In genomic region chr11:83271151-83271950, GRCm38 (mm10) we compare ENCODE assay signal across 7 mouse cellular contexts. TPM values are rescaled to one million over a fixed set of nuclear protein-coding genes. Genes with fewer than 3 reads are reported as not detected.
DNase-seq lines count a peak whose midpoint lies in the region; ATAC-seq and TF ChIP-seq lines count a peak whose summit lies in the region.

No protein-coding gene starts in this region.

- ATAC-seq in intestine, postnatal 0 days: peak; percentile 83
- ATAC-seq in midbrain, embryonic 12.5 days (ENCODE audit: low FRiP score, low read depth): peak; percentile 83

- H3K4me3 ChIP-seq in intestine, postnatal 0 days (ENCODE audit: low read depth, low read length): peak overlapping the region; percentile 54
- H3K4me3 ChIP-seq in midbrain, embryonic 12.5 days: peak overlapping the region; percentile 56
- H3K4me3 ChIP-seq in small intestine, adult 2 months (ENCODE audit: low read depth, low read length): peak overlapping the region; percentile 61

- TF ChIP-seq CTCF in intestine, postnatal 0 days (IDR thresholded peaks at IDR 0.05; ENCODE audit: low read depth): no peak
- TF ChIP-seq CTCF in small intestine, adult 2 months (IDR thresholded peaks at IDR 0.05; ENCODE audit: extremely low read depth, insufficient read length, insufficient replicate concordance, low read depth, low read length): no peak

- peak; percentile 72 for DNase-seq in adrenal gland, adult 8-10 months
- DNase-seq in embryo, embryonic 9.5 days (ENCODE audit: extremely low spot score): peak; percentile 89
- peak; percentile 37 to 80 for DNase-seq in gastrocnemius, postnatal 4 days (ENCODE audit: low spot score in 2 of 2)
- DNase-seq in left cerebral cortex, postnatal 4 days: peak; percentile 84

- under 1% methylated on average over 26 of the region's 26 CpGs for WGBS in intestine, postnatal 0 days
- WGBS in midbrain, embryonic 12.5 days: under 1% methylated on average over 26 of the region's 26 CpGs
- WGBS in small intestine, adult 2 months: under 1% methylated on average over 26 of the region's 26 CpGs

- no peaks in the 10 kb centered on the region for H3K9me3 ChIP-seq in intestine, postnatal 0 days (ENCODE audit: control insufficient read depth)
- no peaks in the 10 kb centered on the region for H3K9me3 ChIP-seq in midbrain, embryonic 12.5 days

- intact Hi-C loops in left cerebral cortex, postnatal 4 days (cut with DNase I): no loop called here

- peak overlapping the region; percentile 37 for H3K9ac ChIP-seq in intestine, postnatal 0 days (ENCODE audit: low read depth, low read length)
- H3K9ac ChIP-seq in midbrain, embryonic 12.5 days (replicated peaks): peak overlapping the region; percentile 62

- no peak overlapping the region for H3K27ac ChIP-seq in intestine, postnatal 0 days (ENCODE audit: low read depth, low read length)
- peak overlapping the region; percentile 73 for H3K27ac ChIP-seq in midbrain, embryonic 12.5 days (replicated peaks)
- H3K27ac ChIP-seq in small intestine, adult 2 months (ENCODE audit: insufficient read depth, low read depth, low read length): peak overlapping the region; percentile 29

- H3K36me3 ChIP-seq in intestine, postnatal 0 days (ENCODE audit: control insufficient read depth, insufficient read depth): no peaks in the 10 kb centered on the region
- no peaks in the 10 kb centered on the region for H3K36me3 ChIP-seq in midbrain, embryonic 12.5 days
- no peaks in the 10 kb centered on the region for H3K36me3 ChIP-seq in small intestine, adult 2 months (ENCODE audit: control insufficient read depth, insufficient read depth, low read length)

- no peak for TF ChIP-seq POLR2A in small intestine, adult 2 months (IDR thresholded peaks at IDR 0.05; ENCODE audit: low read depth, low read length)

- H3K4me1 ChIP-seq in intestine, postnatal 0 days (replicated peaks; ENCODE audit: control insufficient read depth, insufficient read depth, low read length): no peaks in the 10 kb centered on the region
- H3K4me1 ChIP-seq in midbrain, embryonic 12.5 days: no peaks in the 10 kb centered on the region
- H3K4me1 ChIP-seq in small intestine, adult 2 months (ENCODE audit: control insufficient read depth, insufficient read depth, insufficient read length, low read length): no peaks in the 10 kb centered on the region

- no peaks in the 10 kb centered on the region; the same call in 1 of the 2 replicates for H3K27me3 ChIP-seq in intestine, postnatal 0 days (replicated peaks; ENCODE audit: control insufficient read depth, insufficient read depth, low read length)
- no peaks in the 10 kb centered on the region for H3K27me3 ChIP-seq in midbrain, embryonic 12.5 days
- no peaks in the 10 kb centered on the region for H3K27me3 ChIP-seq in small intestine, adult 2 months (ENCODE audit: control insufficient read depth, insufficient read depth, low read length)

- H3K4me2 ChIP-seq in intestine, postnatal 0 days (replicated peaks; ENCODE audit: low read depth): peak overlapping the region; percentile 69
- peak overlapping the region; percentile 59 for H3K4me2 ChIP-seq in midbrain, embryonic 12.5 days (replicated peaks)

RNA-seq across cellular contexts. Expression of gene Slfn14, which starts 15.2 kb away (rescaled TPM):
- not detected for total RNA-seq in adrenal gland, adult 8-10 months (2022)
- under 1 TPM; 0.07 to 0.26 TPM for total RNA-seq in gastrocnemius, postnatal 4 days (2021)
- polyA plus RNA-seq in intestine, postnatal 0 days (2015; fragmentation: Nextera tagmentation; extraction: Ambion mirVana): not detected in 2 replicates
- total RNA-seq in left cerebral cortex, postnatal 4 days (2021): not detected
- 0.55 and 0.83 TPM in 2 replicates for polyA plus RNA-seq in midbrain, embryonic 12.5 days (2016; fragmentation: Nextera tagmentation; extraction: Ambion mirVana)
- not detected in 2 replicates for polyA plus RNA-seq in small intestine, adult 2 months (2012; rRNA removed)

RNA-seq across cellular contexts. Expression of gene Ap2b1, which starts 27.5 kb away (rescaled TPM):
- total RNA-seq in adrenal gland, adult 8-10 months (2022): 100 to 1,000 TPM; 110 to 118 (median 117) TPM
- 10 to 100 TPM; 64.8 to 69.7 TPM for total RNA-seq in gastrocnemius, postnatal 4 days (2021)
- 20.4 and 20.7 TPM in 2 replicates for polyA plus RNA-seq in intestine, postnatal 0 days (2015; fragmentation: Nextera tagmentation; extraction: Ambion mirVana)
- 100 to 1,000 TPM; 283 to 311 TPM for total RNA-seq in left cerebral cortex, postnatal 4 days (2021)
- 107 and 109 TPM in 2 replicates for polyA plus RNA-seq in midbrain, embryonic 12.5 days (2016; fragmentation: Nextera tagmentation; extraction: Ambion mirVana)
- 11.3 and 27.1 TPM in 2 replicates for polyA plus RNA-seq in small intestine, adult 2 months (2012; rRNA removed)

RNA-seq across cellular contexts. Expression of gene Pex12, which starts 31.0 kb away (rescaled TPM):
- 10 to 100 TPM; 17.3 to 24.2 (median 20.4) TPM for total RNA-seq in adrenal gland, adult 8-10 months (2022)
- total RNA-seq in gastrocnemius, postnatal 4 days (2021): 10 to 100 TPM; 13.7 to 14.2 TPM
- polyA plus RNA-seq in intestine, postnatal 0 days (2015; fragmentation: Nextera tagmentation; extraction: Ambion mirVana): 8.6 and 9.3 TPM in 2 replicates
- total RNA-seq in left cerebral cortex, postnatal 4 days (2021): 10 to 100 TPM; 12.1 to 17.5 TPM
- polyA plus RNA-seq in midbrain, embryonic 12.5 days (2016; fragmentation: Nextera tagmentation; extraction: Ambion mirVana): 19.7 and 20.1 TPM in 2 replicates
- 2.0 and 3.8 TPM in 2 replicates for polyA plus RNA-seq in small intestine, adult 2 months (2012; rRNA removed)
